Mouse (Mus musculus): ENCODE measurements at regions not wholly inside any gene's neighbourhood (a gene's known extent, or its start where the extent isn't known, plus 50 kb on each side); places are given as distances from the start of the nearest gene placed in this dataset.

DNA sequence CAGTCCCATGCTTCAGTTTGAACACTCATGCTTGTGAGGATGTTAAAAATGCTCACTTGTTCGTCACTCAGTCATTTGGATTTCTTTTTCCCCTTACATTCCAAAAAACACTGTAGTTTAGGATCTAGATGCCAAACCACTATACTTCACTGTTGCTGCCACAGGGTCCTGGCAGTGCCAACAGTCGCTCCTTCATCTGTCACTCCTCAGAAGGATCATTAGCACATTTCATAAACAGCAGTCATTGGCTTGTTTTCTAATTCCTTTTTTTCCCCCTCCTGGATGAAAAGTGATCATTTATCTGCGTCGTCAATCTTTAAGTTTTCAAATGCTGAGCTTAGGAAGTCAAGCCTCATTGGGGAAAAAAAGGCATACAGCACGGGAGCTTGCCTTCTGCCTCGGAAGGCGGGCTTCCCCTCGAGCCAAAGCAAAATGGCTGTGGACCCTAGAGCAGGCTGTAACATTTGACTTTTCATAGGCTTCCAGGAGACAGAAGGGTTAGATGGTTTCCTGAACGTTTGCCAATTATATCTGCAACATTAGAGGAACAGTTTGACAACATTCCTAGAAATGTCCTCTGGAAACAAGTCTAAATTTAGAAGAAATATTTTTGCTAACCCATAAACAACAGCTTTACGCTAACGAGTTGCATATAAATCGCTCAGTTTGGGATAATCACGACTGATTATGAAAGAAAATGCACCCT, 95.6 kb upstream of the Fat1 start:
- no peak for DNase-seq

GRCm38 (mm10) chr8:44840646-44841045, 94.6 kb upstream of the Fat1 start:
- no peak for DNase-seq

- no peak for DNase-seq
These were observed 90.9 kb upstream of the Fat1 start for GRCm38 (mm10) chr8:44844362-44844761.

DNA sequence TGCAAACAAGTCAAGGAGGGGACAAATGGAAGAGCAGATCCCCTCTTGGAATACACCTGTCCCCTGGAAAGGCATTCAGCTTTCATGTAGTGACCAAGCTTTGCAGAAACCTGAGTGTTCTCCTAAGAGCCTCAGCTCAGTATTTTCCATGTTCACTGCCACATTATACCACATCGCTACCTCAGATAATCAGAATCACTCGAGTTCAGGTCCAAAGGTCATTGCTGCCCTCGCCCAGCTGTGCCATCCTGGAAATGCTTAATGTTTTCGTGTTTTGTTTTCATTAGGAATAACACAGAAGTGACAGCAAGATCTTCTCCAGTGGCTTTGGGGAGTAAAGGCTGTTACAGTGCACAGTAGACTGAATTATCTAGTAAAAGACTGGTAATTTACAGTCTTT, 83.0 kb upstream of the Fat1 start:
- DNase-seq = no peak

- DNase-seq = no peak
These were observed 80.1 kb upstream of the Fat1 start for GRCm38 (mm10) chr8:44855115-44855514.

- DNase-seq = no peak
These were observed 68.0 kb upstream of the Fat1 start for GRCm38 (mm10) chr8:44867202-44867601.

- DNase-seq = no peak
These were observed 67.6 kb upstream of the Fat1 start for GRCm38 (mm10) chr8:44867666-44868065.

DNA sequence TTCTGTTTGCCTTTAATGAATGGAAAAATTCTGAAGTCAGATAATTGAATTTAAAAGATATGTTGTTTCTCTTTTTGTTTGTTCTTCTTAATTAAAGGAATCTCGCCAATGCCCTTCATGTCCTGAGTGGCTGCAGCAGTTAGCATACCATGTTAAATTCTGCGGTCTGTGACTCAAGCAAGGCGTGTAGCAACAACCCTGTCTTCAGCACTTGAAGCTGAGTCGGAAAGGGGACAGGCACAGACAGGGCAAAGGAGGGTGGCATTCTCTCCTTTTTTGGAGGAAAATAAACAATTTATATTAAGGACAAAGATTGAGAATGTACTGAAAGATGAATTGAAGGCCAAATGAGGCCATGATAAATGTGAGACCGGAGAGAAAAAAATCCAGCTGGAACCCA, 58.2 kb upstream of the Fat1 start:
- DNase-seq = no peak

DNA sequence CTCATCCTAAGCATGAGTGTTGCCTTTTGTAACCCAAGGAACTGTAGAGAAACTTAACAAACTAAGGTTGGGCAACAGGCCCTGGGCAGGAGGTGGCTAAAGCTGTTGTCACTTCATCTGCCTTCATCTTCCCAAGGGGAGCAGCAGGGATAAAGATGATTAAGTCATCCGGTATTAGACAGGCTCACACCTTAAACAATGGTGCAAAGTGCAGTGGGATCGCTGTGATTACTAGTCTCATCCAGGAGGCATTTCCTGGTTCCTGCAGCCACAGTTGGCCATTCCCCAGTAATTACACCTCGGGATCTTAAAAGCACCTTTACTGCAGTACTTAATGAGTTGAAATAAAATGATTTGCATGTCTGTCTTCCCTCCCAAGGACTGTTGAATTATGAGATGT, 57.0 kb upstream of the Fat1 start:
- DNase-seq = no peak

DNA sequence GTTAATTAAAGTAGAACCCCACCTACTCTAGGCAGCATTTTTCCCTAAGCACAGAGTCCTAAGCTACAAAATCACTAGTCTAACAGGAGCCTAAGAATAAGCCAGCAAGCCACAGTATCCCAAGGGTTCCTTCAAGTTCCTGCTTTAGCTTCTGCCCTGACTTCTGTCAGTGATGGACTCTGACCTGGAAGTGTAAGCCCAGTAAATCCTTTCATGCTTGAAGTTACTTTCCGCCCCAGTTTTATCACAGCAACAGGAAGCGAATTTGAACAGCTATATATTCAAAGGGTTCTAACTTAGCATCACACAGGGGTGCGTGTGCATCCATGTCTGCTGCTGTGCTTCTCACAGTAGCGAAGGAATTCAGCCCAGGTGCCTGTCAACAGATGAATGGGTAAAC, 56.1 kb upstream of the Fat1 start:
- no peak for DNase-seq

- DNase-seq = no peak
These were observed 50.7 kb upstream of the Fat1 start for GRCm38 (mm10) chr8:44884399-44885006.

Measured in lung, adult 18-20 months (tissue).